Mouse (Mus musculus): ENCODE measurements at regions not wholly inside any gene's neighbourhood (a gene's known extent, or its start where the extent isn't known, plus 50 kb on each side); places are given as distances from the start of the nearest gene placed in this dataset.

GRCm38 (mm10) chr14:9338220-9338619 is 672.2 kb upstream of the 4930452B06Rik start:
- Histone ChIP-seq H3K4me3 (ENCODE audit: low read depth, low read length) (no peak overlapping the region), H3K9ac (ENCODE audit: low read depth, poor library complexity, severe bottlenecking) (no peak overlapping the region), H3K9me3 (replicated peaks; ENCODE audit: control insufficient read depth, insufficient read depth, low read length, poor library complexity, severe bottlenecking) (no peaks in the 10 kb centered on the region), H3K36me3 (ENCODE audit: control insufficient read depth, insufficient read depth, low read length, poor library complexity, severe bottlenecking) (no peaks in the 10 kb centered on the region), H3K27ac (ENCODE audit: insufficient read depth, low read length) (no peak overlapping the region), H3K27me3 (ENCODE audit: control insufficient read depth, insufficient read depth, low read length, poor library complexity, severe bottlenecking) (no peaks in the 10 kb centered on the region), H3K4me1 (ENCODE audit: control insufficient read depth, insufficient read depth, low read length) (no peaks in the 10 kb centered on the region)
- no peak for TF ChIP-seq POLR2A (IDR thresholded peaks at IDR 0.05; ENCODE audit: insufficient read depth, low read length)
- TF ChIP-seq EP300 (IDR thresholded peaks at IDR 0.05; ENCODE audit: insufficient read depth, low read depth, low read length), result no peak
- TF ChIP-seq CTCF (IDR thresholded peaks at IDR 0.05; ENCODE audit: low read depth, low read length), result no peak

GRCm38 (mm10) chr14:9337107-9337506 is 671.1 kb upstream of the 4930452B06Rik start:
- Histone ChIP-seq H3K36me3 (ENCODE audit: control insufficient read depth, insufficient read depth, low read length, poor library complexity, severe bottlenecking) (no peaks in the 10 kb centered on the region), H3K27me3 (ENCODE audit: control insufficient read depth, insufficient read depth, low read length, poor library complexity, severe bottlenecking) (no peaks in the 10 kb centered on the region), H3K9ac (ENCODE audit: low read depth, poor library complexity, severe bottlenecking) (no peak overlapping the region), H3K9me3 (replicated peaks; ENCODE audit: control insufficient read depth, insufficient read depth, low read length, poor library complexity, severe bottlenecking) (no peaks in the 10 kb centered on the region), H3K27ac (ENCODE audit: insufficient read depth, low read length) (no peak overlapping the region), H3K4me1 (ENCODE audit: control insufficient read depth, insufficient read depth, low read length) (no peaks in the 10 kb centered on the region), H3K4me3 (ENCODE audit: low read depth, low read length) (no peak overlapping the region)
- no peak for TF ChIP-seq CTCF (IDR thresholded peaks at IDR 0.05; ENCODE audit: low read depth, low read length)
- no peak for TF ChIP-seq EP300 (IDR thresholded peaks at IDR 0.05; ENCODE audit: insufficient read depth, low read depth, low read length)
- no peak for TF ChIP-seq POLR2A (IDR thresholded peaks at IDR 0.05; ENCODE audit: insufficient read depth, low read length)

- TF ChIP-seq EP300 (IDR thresholded peaks at IDR 0.05; ENCODE audit: insufficient read depth, low read depth, low read length) (peak; percentile 89), POLR2A (IDR thresholded peaks at IDR 0.05; ENCODE audit: insufficient read depth, low read length) (no peak)
- Histone ChIP-seq H3K9me3 (replicated peaks; ENCODE audit: control insufficient read depth, insufficient read depth, low read length, poor library complexity, severe bottlenecking) (no peaks in the 10 kb centered on the region), H3K36me3 (ENCODE audit: control insufficient read depth, insufficient read depth, low read length, poor library complexity, severe bottlenecking) (no peaks in the 10 kb centered on the region), H3K4me3 (ENCODE audit: low read depth, low read length) (no peak overlapping the region), H3K27me3 (ENCODE audit: control insufficient read depth, insufficient read depth, low read length, poor library complexity, severe bottlenecking) (no peaks in the 10 kb centered on the region), H3K9ac (ENCODE audit: low read depth, poor library complexity, severe bottlenecking) (no peak overlapping the region), H3K27ac (ENCODE audit: insufficient read depth, low read length) (no peak overlapping the region), H3K4me1 (ENCODE audit: control insufficient read depth, insufficient read depth, low read length) (no peaks in the 10 kb centered on the region)
Measured at GRCm38 (mm10) chr14:9331593-9331992, 665.6 kb upstream of the 4930452B06Rik start.

DNA sequence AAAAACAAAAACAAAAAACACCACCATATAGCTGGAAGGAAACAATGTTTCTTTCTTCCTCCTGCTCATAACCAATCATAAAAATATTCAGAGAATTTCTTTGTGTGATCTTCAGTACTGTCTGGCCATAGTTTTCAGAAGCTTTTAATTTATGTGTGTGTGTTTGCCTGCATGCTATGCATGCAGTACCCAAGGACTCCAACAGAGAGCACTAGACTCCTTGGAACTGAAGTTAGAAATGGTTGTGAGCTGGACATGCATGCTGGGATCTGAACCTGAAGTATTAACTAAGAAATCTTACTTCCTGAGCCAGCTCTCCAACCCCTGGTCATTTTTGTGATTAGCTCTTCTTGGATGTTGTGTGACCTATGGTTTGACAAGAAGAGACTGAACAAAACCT is 664.7 kb upstream of the 4930452B06Rik start:
- Histone ChIP-seq H3K36me3 (ENCODE audit: control insufficient read depth, insufficient read depth, low read length, poor library complexity, severe bottlenecking) (no peaks in the 10 kb centered on the region), H3K4me3 (ENCODE audit: low read depth, low read length) (no peak overlapping the region), H3K9me3 (replicated peaks; ENCODE audit: control insufficient read depth, insufficient read depth, low read length, poor library complexity, severe bottlenecking) (no peaks in the 10 kb centered on the region), H3K27ac (ENCODE audit: insufficient read depth, low read length) (no peak overlapping the region; the same call in 1 of the 2 replicates), H3K4me1 (ENCODE audit: control insufficient read depth, insufficient read depth, low read length) (no peaks in the 10 kb centered on the region), H3K27me3 (ENCODE audit: control insufficient read depth, insufficient read depth, low read length, poor library complexity, severe bottlenecking) (no peaks in the 10 kb centered on the region), H3K9ac (ENCODE audit: low read depth, poor library complexity, severe bottlenecking) (no peak overlapping the region)
- no peak for TF ChIP-seq EP300 (IDR thresholded peaks at IDR 0.05; ENCODE audit: insufficient read depth, low read depth, low read length)
- TF ChIP-seq CTCF (IDR thresholded peaks at IDR 0.05; ENCODE audit: low read depth, low read length), result no peak
- no peak for TF ChIP-seq POLR2A (IDR thresholded peaks at IDR 0.05; ENCODE audit: insufficient read depth, low read length)

GRCm38 (mm10) chr14:9329839-9330485 is 663.9 kb upstream of the 4930452B06Rik start:
- Histone ChIP-seq H3K4me1 (ENCODE audit: control insufficient read depth, insufficient read depth, low read length) (no peaks in the 10 kb centered on the region), H3K36me3 (ENCODE audit: control insufficient read depth, insufficient read depth, low read length, poor library complexity, severe bottlenecking) (no peaks in the 10 kb centered on the region), H3K9ac (ENCODE audit: low read depth, poor library complexity, severe bottlenecking) (no peak overlapping the region), H3K27ac (ENCODE audit: insufficient read depth, low read length) (no peak overlapping the region), H3K9me3 (replicated peaks; ENCODE audit: control insufficient read depth, insufficient read depth, low read length, poor library complexity, severe bottlenecking) (no peaks in the 10 kb centered on the region; the same call in 1 of the 2 replicates), H3K27me3 (ENCODE audit: control insufficient read depth, insufficient read depth, low read length, poor library complexity, severe bottlenecking) (no peaks in the 10 kb centered on the region), H3K4me3 (ENCODE audit: low read depth, low read length) (no peak overlapping the region)
- TF ChIP-seq POLR2A (IDR thresholded peaks at IDR 0.05; ENCODE audit: insufficient read depth, low read length) (no peak), CTCF (IDR thresholded peaks at IDR 0.05; ENCODE audit: low read depth, low read length) (no peak), EP300 (IDR thresholded peaks at IDR 0.05; ENCODE audit: insufficient read depth, low read depth, low read length) (no peak)

- Histone ChIP-seq H3K9me3 (replicated peaks; ENCODE audit: control insufficient read depth, insufficient read depth, low read length, poor library complexity, severe bottlenecking) (no peaks in the 10 kb centered on the region; the same call in 1 of the 2 replicates), H3K4me3 (ENCODE audit: low read depth, low read length) (no peak overlapping the region), H3K36me3 (ENCODE audit: control insufficient read depth, insufficient read depth, low read length, poor library complexity, severe bottlenecking) (no peaks in the 10 kb centered on the region), H3K27me3 (ENCODE audit: control insufficient read depth, insufficient read depth, low read length, poor library complexity, severe bottlenecking) (no peaks in the 10 kb centered on the region), H3K9ac (ENCODE audit: low read depth, poor library complexity, severe bottlenecking) (no peak overlapping the region), H3K27ac (ENCODE audit: insufficient read depth, low read length) (no peak overlapping the region), H3K4me1 (ENCODE audit: control insufficient read depth, insufficient read depth, low read length) (no peaks in the 10 kb centered on the region)
- no peak for TF ChIP-seq POLR2A (IDR thresholded peaks at IDR 0.05; ENCODE audit: insufficient read depth, low read length)
- TF ChIP-seq CTCF (IDR thresholded peaks at IDR 0.05; ENCODE audit: low read depth, low read length), result no peak
Measured at GRCm38 (mm10) chr14:9327344-9327743, 661.3 kb upstream of the 4930452B06Rik start.

Data from ES-Bruce4 (cell line).